In the genomic region with DNA sequence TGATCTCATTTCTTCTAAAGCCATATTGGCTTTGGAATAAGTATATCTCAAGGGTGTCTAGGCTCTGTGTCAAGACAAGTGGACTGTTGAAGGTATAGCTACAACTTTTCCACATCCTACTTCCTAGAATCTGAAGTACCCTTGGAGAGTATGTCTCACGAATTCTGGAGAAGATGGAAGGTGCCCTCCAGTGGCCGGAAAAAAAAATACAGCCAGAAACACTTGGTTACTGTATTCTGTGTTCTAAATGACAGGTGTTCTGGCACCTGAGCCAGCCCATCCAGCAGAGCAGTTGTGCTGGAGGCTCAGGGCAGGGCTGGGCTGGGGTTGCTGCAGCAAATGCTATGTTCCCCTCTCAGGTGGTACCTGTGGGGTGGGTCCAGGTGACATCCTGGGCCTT, we compare ENCODE assay signal across 1 mouse cellular context.
TF ChIP-seq lines count a peak whose summit lies in the region.

No protein-coding gene starts in this region.

TF ChIP-seq in MEL, 35 proteins besides CTCF, POLR2A, EP300 and RAD21 (continued from another document):
- no peak for TF ChIP-seq MEF2A (IDR thresholded peaks at IDR 0.05; ENCODE audit: extremely low read depth, insufficient replicate concordance, low read depth, low read length, poor library complexity, severe bottlenecking)
- TF ChIP-seq ZC3H11A (IDR thresholded peaks at IDR 0.05; ENCODE audit: low read depth, low read length), result peak; percentile 63
